Mouse (Mus musculus) kidney, postnatal 10 days (tissue): ENCODE measurements around the gene Btbd35f11.
"Not testable (repeated sequence)": the region's sequence is repeated elsewhere in the genome, so short reads cannot be mapped to it uniquely, and the experiment has no call there.

ENCODE experiments used
- DNase-seq: peaks from one replicate; pipeline ENCODE4 v3.0.0; 2021; ENCODE audit warnings: mixed read lengths

Btbd35f11 gene

GRCm38 (mm10) chrX:3443590-3443989, at the start of gene Btbd35f11:
TSS of gene Btbd35f11 (minus strand) at chrX:3443690.
- not testable (repeated sequence) for DNase-seq

- DNase-seq = not testable (repeated sequence)
Measured at GRCm38 (mm10) chrX:3409946-3410345, 33.5 kb downstream of the Btbd35f11 start.
